ENCODE assay signal across 8 mouse cellular contexts in genomic region chr17:5397148-5398007, GRCm38 (mm10). TPM values are rescaled to one million over a fixed set of nuclear protein-coding genes. Genes with fewer than 3 reads are reported as not detected.
DNase-seq lines count a peak whose midpoint lies in the region; ATAC-seq lines count a peak whose summit lies in the region.

No protein-coding gene starts in this region.

- H3K9me3 ChIP-seq in hindbrain, embryonic 11.5 days (ENCODE audit: control insufficient read depth, low read length): no peaks in the 10 kb centered on the region
- no peaks in the 10 kb centered on the region for H3K9me3 ChIP-seq in lung, embryonic 16.5 days (ENCODE audit: control insufficient read depth, low read length)

- no peaks in the 10 kb centered on the region for H3K36me3 ChIP-seq in hindbrain, embryonic 11.5 days (ENCODE audit: control insufficient read depth, insufficient read depth, low read length)
- H3K36me3 ChIP-seq in lung, embryonic 16.5 days (ENCODE audit: control insufficient read depth, insufficient read depth, low read length): no peaks in the 10 kb centered on the region

- H3K4me2 ChIP-seq in hindbrain, embryonic 11.5 days (replicated peaks; ENCODE audit: low read depth, low read length): no peak overlapping the region
- H3K4me2 ChIP-seq in lung, embryonic 16.5 days (ENCODE audit: low read depth, low read length): peak overlapping the region; percentile 22; the same call in 1 of the 2 replicates

- ATAC-seq in frontal cortex, adult (ENCODE audit: low TSS enrichment): peak; percentile 64
- peak; percentile 82 for ATAC-seq in hindbrain, embryonic 11.5 days (ENCODE audit: low FRiP score)
- ATAC-seq in lung, embryonic 16.5 days (ENCODE audit: low read depth): peak; percentile 75

- peak; percentile 71 for DNase-seq in MEL-GATA-1-ER (ENCODE audit: extremely low read depth, low read depth)
- DNase-seq in cerebellum, adult 8-10 months: peak; percentile 89
- peak; percentile 92 for DNase-seq in hindbrain, embryonic 11.5 days (ENCODE audit: low spot score)
- peak; percentile 83 for DNase-seq in layer of hippocampus, adult 9-11 months
- peak; percentile 86 for DNase-seq in ovary, postnatal 14 days (ENCODE audit: low spot score)
- DNase-seq in thymus, postnatal 10 days (ENCODE audit: low spot score in 2 of 2): peak; percentile 61 to 86

- H3K27me3 ChIP-seq in hindbrain, embryonic 11.5 days (ENCODE audit: control insufficient read depth, insufficient read depth, low read length): no peaks in the 10 kb centered on the region
- no peaks in the 10 kb centered on the region for H3K27me3 ChIP-seq in lung, embryonic 16.5 days (ENCODE audit: control insufficient read depth, insufficient read depth, low read depth, low read length)

- no peaks in the 10 kb centered on the region for H3K4me1 ChIP-seq in hindbrain, embryonic 11.5 days (replicated peaks; ENCODE audit: control insufficient read depth, insufficient read depth, low read length)
- no peaks in the 10 kb centered on the region; the same call in 1 of the 2 replicates for H3K4me1 ChIP-seq in lung, embryonic 16.5 days (replicated peaks; ENCODE audit: control insufficient read depth, insufficient read depth, low read length)

- no peak overlapping the region for H3K4me3 ChIP-seq in hindbrain, embryonic 11.5 days (ENCODE audit: low read depth, low read length)
- no peak overlapping the region for H3K4me3 ChIP-seq in lung, embryonic 16.5 days (ENCODE audit: low read length)

- H3K27ac ChIP-seq in hindbrain, embryonic 11.5 days (ENCODE audit: low read depth, low read length): no peak overlapping the region
- no peak overlapping the region for H3K27ac ChIP-seq in lung, embryonic 16.5 days (ENCODE audit: low read length)

- no peak overlapping the region for H3K9ac ChIP-seq in hindbrain, embryonic 11.5 days (ENCODE audit: low read depth, low read length)
- H3K9ac ChIP-seq in lung, embryonic 16.5 days (ENCODE audit: low read length): no peak overlapping the region

- WGBS in hindbrain, embryonic 11.5 days: 32% methylated on average over 33 of the region's 33 CpGs
- WGBS in lung, embryonic 16.5 days: 27% methylated on average over 33 of the region's 33 CpGs

RNA-seq across cellular contexts. Expression of gene Ldhal6b, which starts 21.2 kb away (rescaled TPM):
- polyA plus RNA-seq in hindbrain, embryonic 11.5 days (2014; fragmentation: Nextera tagmentation; extraction: Ambion mirVana): not detected in 2 replicates
- not detected in 2 replicates for polyA plus RNA-seq in lung, embryonic 16.5 days (2015; fragmentation: Nextera tagmentation; extraction: Ambion mirVana)

RNA-seq across cellular contexts. Expression of gene Tmem242, which starts 42.7 kb away (rescaled TPM):
- polyA plus RNA-seq in hindbrain, embryonic 11.5 days (2014; fragmentation: Nextera tagmentation; extraction: Ambion mirVana): 129 and 142 TPM in 2 replicates
- 118 and 121 TPM in 2 replicates for polyA plus RNA-seq in lung, embryonic 16.5 days (2015; fragmentation: Nextera tagmentation; extraction: Ambion mirVana)
